Mouse (Mus musculus) MEL (cell line): ENCODE data around the gene Rnasel. TPM values are rescaled to one million over a fixed set of nuclear protein-coding genes. Genes with fewer than 3 reads are reported as not detected.

Experiments
- DNase-seq: peaks from one replicate; pipeline ENCODE4 v3.0.0; 2011; ENCODE audit warnings: low read depth, low spot score
- H3K27ac ChIP-seq: 2 replicates; pipeline ENCODE4 v1.5.1; 2012; ENCODE audit warnings: low read depth, mild to moderate bottlenecking, control low read depth, low read length, moderate library complexity; ENCODE audit not compliant: control insufficient read depth
- H3K27me3 ChIP-seq, 2 experiments: fragments of 150-350 bp in 1 of 2; sonication (generic) in 1 of 2; 2 replicates each; pipeline ENCODE4 v1.6.1; 2012; ENCODE audit warnings: low read length in 2 of 2, mild to moderate bottlenecking in 2 of 2, improper control_type of control experiment in 1 of 2, moderate library complexity in 1 of 2; ENCODE audit not compliant: insufficient read depth in 2 of 2, control insufficient read depth in 1 of 2
- H3K36me3 ChIP-seq, 2 experiments: 2 replicates each; pipeline ENCODE4 v1.6.1; 2012 to 2014; ENCODE audit warnings: low read length in 2 of 2, improper control_type of control experiment in 1 of 2, inconsistent platforms in 1 of 2, mild to moderate bottlenecking in 1 of 2; ENCODE audit not compliant: insufficient read depth in 2 of 2, control insufficient read depth in 1 of 2
- H3K4me1 ChIP-seq, 2 experiments: fragments of 150-350 bp in 1 of 2; sonication (generic) in 1 of 2; 2 replicates each; pipeline ENCODE4 v1.6.1; 2012; ENCODE audit warnings: low read length in 2 of 2, improper control_type of control experiment in 1 of 2, mild to moderate bottlenecking in 1 of 2; ENCODE audit not compliant: insufficient read depth in 2 of 2, control insufficient read depth in 1 of 2
- H3K4me3 ChIP-seq, 2 experiments: fragments of 150-350 bp in 1 of 2; sonication (generic) in 1 of 2; 2 replicates each; pipeline ENCODE4 v1.5.1; 2012; ENCODE audit warnings: low read depth in 2 of 2, low read length in 2 of 2, mild to moderate bottlenecking in 2 of 2, moderate library complexity in 2 of 2, control low read depth in 1 of 2, improper control_type of control experiment in 1 of 2; ENCODE audit not compliant: control insufficient read depth in 1 of 2, insufficient read depth in 1 of 2
- H3K79me2 ChIP-seq: 2 replicates; pipeline ENCODE4 v1.6.1; 2012; ENCODE audit warnings: mild to moderate bottlenecking, low read length, moderate library complexity; ENCODE audit not compliant: control insufficient read depth, poor library complexity, insufficient read depth
- H3K9ac ChIP-seq: 2 replicates; pipeline ENCODE4 v1.6.1; 2012; ENCODE audit warnings: low read depth, mild to moderate bottlenecking, control low read depth, low read length, moderate library complexity; ENCODE audit not compliant: control insufficient read depth, poor library complexity, severe bottlenecking
- H3K9me3 ChIP-seq: fragments of 150-350 bp; sonication (generic); replicated peaks from 2 replicates; pipeline ENCODE4 v1.6.1; 2012; ENCODE audit warnings: mild to moderate bottlenecking, low read length, improper control_type of control experiment, moderate library complexity; ENCODE audit not compliant: insufficient read depth
- BHLHE40 ChIP-seq: IDR thresholded peaks from 2 replicates; pipeline ENCODE4 v1.6.1; 2012; ENCODE audit warnings: low read depth, mild to moderate bottlenecking, inconsistent platforms, low read length, improper control_type of control experiment, borderline replicate concordance
- CHD1 ChIP-seq: IDR thresholded peaks from 2 replicates; pipeline ENCODE4 v1.6.1; 2012; ENCODE audit warnings: low read depth, mild to moderate bottlenecking, inconsistent platforms, low read length, improper control_type of control experiment
- CHD2 ChIP-seq: IDR thresholded peaks from 2 replicates; pipeline ENCODE4 v1.6.1; 2011; ENCODE audit warnings: low read length, improper control_type of control experiment
- E2F4 ChIP-seq: IDR thresholded peaks from 2 replicates; pipeline ENCODE4 v1.6.1; 2011; ENCODE audit warnings: low read depth, low read length, improper control_type of control experiment, borderline replicate concordance
- ELF1 ChIP-seq: IDR thresholded peaks from 2 replicates; pipeline ENCODE4 v1.6.1; 2014; ENCODE audit warnings: low read depth, mild to moderate bottlenecking, inconsistent platforms, low read length, improper control_type of control experiment, moderate library complexity
- GABPA ChIP-seq: IDR thresholded peaks from 2 replicates; pipeline ENCODE4 v1.6.1; 2012; ENCODE audit warnings: low read depth, mild to moderate bottlenecking, inconsistent platforms, low read length, improper control_type of control experiment, moderate library complexity
- GATA1 ChIP-seq: IDR thresholded peaks from 2 replicates; pipeline ENCODE4 v1.6.1; 2011; ENCODE audit warnings: low read depth, low read length, improper control_type of control experiment
- HCFC1 ChIP-seq: IDR thresholded peaks from 2 replicates; pipeline ENCODE4 v1.6.1; 2012; ENCODE audit warnings: low read depth, mild to moderate bottlenecking, inconsistent platforms, low read length, improper control_type of control experiment, moderate library complexity
- JUND ChIP-seq: IDR thresholded peaks from 2 replicates; pipeline ENCODE4 v1.6.1; 2011; ENCODE audit warnings: low read depth, mild to moderate bottlenecking, improper control_type of control experiment, low read length
- MAX ChIP-seq: IDR thresholded peaks from 2 replicates; pipeline ENCODE4 v1.6.1; 2011; ENCODE audit warnings: low read length, improper control_type of control experiment
- MEF2A ChIP-seq: IDR thresholded peaks from 2 replicates; pipeline ENCODE4 v1.6.1; 2014; ENCODE audit warnings: low read depth, mild to moderate bottlenecking, inconsistent platforms, low read length, improper control_type of control experiment; ENCODE audit not compliant: poor library complexity, insufficient replicate concordance, severe bottlenecking; ENCODE audit errors: extremely low read depth
- MYB ChIP-seq: IDR thresholded peaks from 2 replicates; pipeline ENCODE4 v1.6.1; 2011; ENCODE audit warnings: mild to moderate bottlenecking, low read depth, low read length, improper control_type of control experiment
- NRF1 ChIP-seq: IDR thresholded peaks from 2 replicates; pipeline ENCODE4 v1.6.1; 2014; ENCODE audit warnings: low read depth, mild to moderate bottlenecking, inconsistent platforms, low read length, improper control_type of control experiment, moderate library complexity; ENCODE audit not compliant: poor library complexity, insufficient read depth, severe bottlenecking
- POLR2A ChIP-seq, 2 experiments: IDR thresholded peaks; 2 replicates each; pipeline ENCODE4 v1.6.1; 2011 to 2012; ENCODE audit warnings: low read length in 2 of 2, mild to moderate bottlenecking in 2 of 2, control low read depth in 1 of 2, improper control_type of control experiment in 1 of 2, low read depth in 1 of 2, moderate library complexity in 1 of 2; ENCODE audit not compliant: control insufficient read depth in 1 of 2, insufficient read depth in 1 of 2, poor library complexity in 1 of 2
- POLR2AphosphoS5 ChIP-seq: IDR thresholded peaks from 2 replicates; pipeline ENCODE4 v1.6.1; 2012; ENCODE audit warnings: low read depth, borderline replicate concordance, mild to moderate bottlenecking, inconsistent platforms, low read length, moderate library complexity, mixed read lengths
- RAD21 ChIP-seq: IDR thresholded peaks from 2 replicates; pipeline ENCODE4 v1.6.1; 2011; ENCODE audit warnings: mild to moderate bottlenecking, low read depth, low read length, improper control_type of control experiment
- RCOR1 ChIP-seq: IDR thresholded peaks from 2 replicates; pipeline ENCODE4 v1.6.1; 2012; ENCODE audit warnings: low read depth, mild to moderate bottlenecking, inconsistent platforms, low read length, improper control_type of control experiment
- SIN3A ChIP-seq: IDR thresholded peaks from 2 replicates; pipeline ENCODE4 v1.6.1; 2012; ENCODE audit warnings: low read length, improper control_type of control experiment, inconsistent platforms
- TBP ChIP-seq: IDR thresholded peaks from 2 replicates; pipeline ENCODE4 v1.8.0; 2011; ENCODE audit warnings: low read depth, low read length, improper control_type of control experiment
- TCF12 ChIP-seq: IDR thresholded peaks from 2 replicates; pipeline ENCODE4 v1.6.1; 2014; ENCODE audit warnings: low read depth, mild to moderate bottlenecking, inconsistent platforms, low read length, improper control_type of control experiment, moderate library complexity
- UBTF ChIP-seq: IDR thresholded peaks from 2 replicates; pipeline ENCODE4 v1.6.1; 2012; ENCODE audit warnings: low read depth, mild to moderate bottlenecking, inconsistent platforms, low read length, improper control_type of control experiment, moderate library complexity, borderline replicate concordance; ENCODE audit not compliant: insufficient read depth
- USF1 ChIP-seq: IDR thresholded peaks from 2 replicates; pipeline ENCODE4 v1.6.1; 2014; ENCODE audit warnings: low read depth, mild to moderate bottlenecking, inconsistent platforms, low read length, improper control_type of control experiment, moderate library complexity
- USF2 ChIP-seq, 2 experiments: IDR thresholded peaks; 2 replicates each; pipeline ENCODE4 v1.6.1; 2011 to 2012; ENCODE audit warnings: improper control_type of control experiment in 2 of 2, low read length in 2 of 2, borderline replicate concordance in 1 of 2, inconsistent platforms in 1 of 2, low read depth in 1 of 2, mild to moderate bottlenecking in 1 of 2; ENCODE audit not compliant: insufficient read depth in 1 of 2
- ZC3H11A ChIP-seq: IDR thresholded peaks from 2 replicates; pipeline ENCODE4 v1.6.1; 2012; ENCODE audit warnings: low read depth, mild to moderate bottlenecking, inconsistent platforms, low read length, improper control_type of control experiment
- ZKSCAN1 ChIP-seq: IDR thresholded peaks from 2 replicates; pipeline ENCODE4 v1.6.1; 2012; ENCODE audit warnings: low read depth, mild to moderate bottlenecking, inconsistent platforms, low read length, improper control_type of control experiment, moderate library complexity
- ZMIZ1 ChIP-seq: IDR thresholded peaks from 2 replicates; pipeline ENCODE4 v1.6.1; 2012; ENCODE audit warnings: low read depth, mild to moderate bottlenecking, inconsistent platforms, low read length, improper control_type of control experiment, moderate library complexity
- ZNF384 ChIP-seq: IDR thresholded peaks from 2 replicates; pipeline ENCODE4 v1.6.1; 2012; ENCODE audit warnings: low read depth, mild to moderate bottlenecking, inconsistent platforms, low read length, improper control_type of control experiment
- polyA plus RNA-seq, 2 experiments: library from polyadenylated mRNA; stranded (reverse) in 1 of 2; unstranded in 1 of 2; fragments of >175 nt in 1 of 2; fragments of >200 nt in 1 of 2; gene quantifications; 2 replicates each; pipeline versions ENCODE4 v1.2.1 to v1.2.4; 2012; ENCODE audit warnings: low replicate concordance in 2 of 2, low read depth in 1 of 2; ENCODE audit not compliant: insufficient read length in 2 of 2, insufficient read depth in 1 of 2, missing spikeins in 1 of 2
- total RNA-seq: library from RNA; depleted of rRNA; stranded (reverse); fragments of 300-350 nt; gene quantifications from 2 replicates; pipeline ENCODE4 v1.2.3, GENCODE M21; 2012

The Rnasel gene
- total and polyA plus RNA-seq, 3 experiments: 5.2 to 8.1 TPM; not detected in 1

DNA sequence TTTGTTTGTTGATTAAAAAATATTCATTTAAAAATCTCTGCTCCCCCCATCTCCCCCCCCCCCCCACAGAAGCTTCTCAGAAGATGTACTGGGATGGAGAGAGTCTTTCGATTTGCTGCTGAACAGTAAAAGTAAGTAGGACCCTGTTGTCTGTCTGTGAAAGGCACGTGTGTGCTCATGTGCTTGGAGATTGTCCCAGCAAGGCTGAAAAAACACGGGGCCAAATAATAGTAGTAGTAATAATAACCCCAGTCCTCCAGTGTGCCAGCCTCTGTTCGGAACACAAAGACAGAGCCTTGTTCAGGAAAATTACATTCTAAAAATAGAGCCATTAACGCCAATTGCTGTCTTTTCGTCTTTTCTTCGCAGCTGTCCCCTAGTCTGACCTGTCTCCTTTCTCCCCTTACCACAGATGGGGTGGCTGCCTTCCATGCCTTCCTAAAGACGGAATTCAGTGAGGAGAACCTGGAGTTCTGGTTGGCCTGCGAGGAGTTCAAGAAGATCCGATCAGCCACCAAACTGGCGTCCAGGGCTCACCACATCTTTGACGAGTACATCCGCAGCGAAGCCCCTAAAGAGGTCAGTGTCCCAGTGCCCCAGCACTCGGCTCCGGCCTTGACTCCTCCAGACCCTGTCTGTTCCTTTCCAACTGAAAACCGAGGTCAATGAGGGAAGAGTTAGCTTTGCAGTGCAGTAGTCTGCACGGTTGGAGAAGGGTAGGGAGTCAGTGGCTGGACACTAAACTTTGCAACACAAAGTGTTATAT, 7.5 kb upstream of the Rnasel start:
- no peaks in the 10 kb centered on the region for H3K79me2 ChIP-seq
- TF ChIP-seq BHLHE40: no peak
- TF ChIP-seq NRF1: no peak
- TF ChIP-seq POLR2A (IDR thresholded peaks at IDR 0.05; ENCODE audit: control insufficient read depth in 1 of 2, insufficient read depth in 1 of 2, low read depth in 1 of 2, low read length in 2 of 2, poor library complexity in 1 of 2): no peak
- no peak for TF ChIP-seq TBP
- TF ChIP-seq GABPA: no peak
- TF ChIP-seq ELF1: no peak
- TF ChIP-seq MAX: no peak
- TF ChIP-seq ZNF384: no peak
- TF ChIP-seq SIN3A: no peak
- TF ChIP-seq ZKSCAN1: no peak
- TF ChIP-seq GATA1: no peak
- no peak for TF ChIP-seq E2F4
- H3K9me3 ChIP-seq: no peaks in the 10 kb centered on the region
- H3K4me1 ChIP-seq: peaks cover 0 to 3% of the 10 kb centered on the region in 2 experiments; a peak in 1 of 4 replicates
- H3K9ac ChIP-seq: no peak overlapping the region
- H3K36me3 ChIP-seq: no peaks in the 10 kb centered on the region
- no peak overlapping the region for H3K27ac ChIP-seq
- H3K27me3 ChIP-seq: no peaks in the 10 kb centered on the region
- H3K4me3 ChIP-seq: no peak overlapping the region
- DNase-seq: no peak

- peaks cover 0 to 3% of the 10 kb centered on the region in 2 experiments; a peak in 1 of 4 replicates for H3K4me1 ChIP-seq
- H3K36me3 ChIP-seq: no peaks in the 10 kb centered on the region
- no peaks in the 10 kb centered on the region for H3K27me3 ChIP-seq
- H3K79me2 ChIP-seq: no peaks in the 10 kb centered on the region
- no peak overlapping the region for H3K27ac ChIP-seq
- H3K9ac ChIP-seq: peak overlapping the region; percentile 9; the same call in 1 of the 2 replicates
- no peaks in the 10 kb centered on the region for H3K9me3 ChIP-seq
- peak; percentile 82 for DNase-seq
- H3K4me3 ChIP-seq: peak overlapping the region in 1 of 2 experiments; percentile 51; a peak in 2 of 4 replicates
- no peak for TF ChIP-seq CHD1
- no peak for TF ChIP-seq HCFC1
- no peak for TF ChIP-seq USF1
- TF ChIP-seq ZNF384: peak; percentile 65
- TF ChIP-seq SIN3A: no peak
- no peak for TF ChIP-seq JUND
- TF ChIP-seq RCOR1: no peak
- no peak for TF ChIP-seq ZMIZ1
- peak; percentile 56 for TF ChIP-seq RAD21
- TF ChIP-seq POLR2AphosphoS5: no peak
- TF ChIP-seq USF2 (IDR thresholded peaks at IDR 0.05; ENCODE audit: borderline replicate concordance in 1 of 2, insufficient read depth in 1 of 2, low read depth in 1 of 2, low read length in 2 of 2): no peak
- TF ChIP-seq TCF12: no peak
- no peak for TF ChIP-seq CHD2
- TF ChIP-seq NRF1: no peak
- no peak for TF ChIP-seq GABPA
- TF ChIP-seq ZC3H11A: peak; percentile 17; the same call in 1 of the 2 replicates
- no peak for TF ChIP-seq ELF1
- TF ChIP-seq MEF2A: no peak
- TF ChIP-seq MYB: no peak
- TF ChIP-seq E2F4: no peak
- no peak for TF ChIP-seq UBTF
Measured at GRCm38 (mm10) chr1:153742374-153743155, 6.7 kb upstream of the Rnasel start.
